Mouse (Mus musculus) heart, embryonic 13.5 days (tissue): ENCODE results near the gene Atp8b4. TPM values are rescaled to one million over a fixed set of nuclear protein-coding genes. Genes with fewer than 3 reads are reported as not detected.
"Not testable (repeated sequence)": the region's sequence is repeated elsewhere in the genome, so short reads cannot be mapped to it uniquely, and the experiment has no call there.

Experiments used
- ATAC-seq: fragments of 200-750 bp; cut with Nextera tagmentation; 2 replicates; pipeline ENCODE4 v1.8.0; 2017; ENCODE audit warnings: moderate TSS enrichment; ENCODE audit not compliant: insufficient number of reproducible peaks, low FRiP score, low TSS enrichment; ENCODE audit errors: extremely low read depth
- H3K27ac ChIP-seq: fragments of 300-500 bp; sonication (generic); replicated peaks from 2 replicates; pipeline ENCODE4 v1.5.1; 2015; ENCODE audit warnings: moderate library complexity, mild to moderate bottlenecking, inconsistent platforms
- H3K27me3 ChIP-seq: fragments of 300-500 bp; sonication (generic); replicated peaks from 2 replicates; pipeline ENCODE4 v1.6.1; 2015; ENCODE audit warnings: mild to moderate bottlenecking, inconsistent platforms
- H3K36me3 ChIP-seq: fragments of 300-500 bp; sonication (generic); 2 replicates; pipeline ENCODE4 v1.6.1; 2015; ENCODE audit warnings: mild to moderate bottlenecking, inconsistent platforms
- H3K4me1 ChIP-seq: fragments of 300-500 bp; sonication (generic); 2 replicates; pipeline ENCODE4 v1.6.1; 2015; ENCODE audit warnings: inconsistent platforms
- H3K4me2 ChIP-seq: fragments of 300-500 bp; sonication (generic); 2 replicates; pipeline ENCODE4 v1.6.1; 2015; ENCODE audit warnings: inconsistent platforms, mild to moderate bottlenecking, moderate library complexity
- H3K4me3 ChIP-seq: fragments of 300-500 bp; sonication (generic); 2 replicates; pipeline ENCODE4 v1.5.1; 2015; ENCODE audit warnings: moderate library complexity, mild to moderate bottlenecking, inconsistent platforms
- H3K9ac ChIP-seq: fragments of 300-500 bp; sonication (generic); 2 replicates; pipeline ENCODE4 v1.6.1; 2015; ENCODE audit warnings: inconsistent platforms, mild to moderate bottlenecking, moderate library complexity
- H3K9me3 ChIP-seq: fragments of 300-500 bp; sonication (generic); 2 replicates; pipeline ENCODE4 v1.6.1; 2016; ENCODE audit warnings: inconsistent platforms
- WGBS: fragments of 180-500 bp; shearing (Covaris S2); methylation state at CpG from one replicate; pipeline ENCODE4 v1.1.7; 2015; ENCODE audit warnings: mixed read lengths; 5-methylcytosine and 5-hydroxymethylcytosine counted together
- polyA plus RNA-seq: library from polyadenylated mRNA; unstranded; fragments of >200 nt; fragmentation: Nextera tagmentation; extraction: Ambion mirVana; gene quantifications from 2 replicates; pipeline ENCODE4 v1.2.1, GENCODE M21; 2015

Gene Atp8b4
- polyA plus RNA-seq: 0.18 and 0.27 TPM in 2 replicates

DNA sequence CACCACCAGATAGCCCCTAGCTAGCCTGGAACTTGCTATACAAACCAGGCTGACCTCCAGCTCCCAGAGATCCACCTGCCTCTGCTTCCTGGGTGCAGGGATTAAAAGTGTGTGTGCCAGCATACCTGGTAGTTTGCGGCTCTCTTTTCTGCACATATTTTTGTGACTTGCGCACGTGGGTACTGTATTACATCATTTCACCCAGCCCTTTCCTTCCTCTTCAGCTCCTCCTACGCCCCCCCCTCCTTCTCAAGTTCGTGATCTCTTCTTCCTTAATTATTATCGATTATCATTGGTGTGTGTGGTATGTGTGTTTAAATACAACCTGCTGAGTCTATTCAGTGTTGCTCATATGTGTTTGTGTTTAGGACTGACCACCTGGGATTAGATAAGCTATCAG is at the start of gene Atp8b4:
TSS of gene Atp8b4 (minus strand) at position 154 of the 400 bp plus-strand sequence.
- 78% methylated on average over 6 of the region's 6 CpGs for WGBS

DNA sequence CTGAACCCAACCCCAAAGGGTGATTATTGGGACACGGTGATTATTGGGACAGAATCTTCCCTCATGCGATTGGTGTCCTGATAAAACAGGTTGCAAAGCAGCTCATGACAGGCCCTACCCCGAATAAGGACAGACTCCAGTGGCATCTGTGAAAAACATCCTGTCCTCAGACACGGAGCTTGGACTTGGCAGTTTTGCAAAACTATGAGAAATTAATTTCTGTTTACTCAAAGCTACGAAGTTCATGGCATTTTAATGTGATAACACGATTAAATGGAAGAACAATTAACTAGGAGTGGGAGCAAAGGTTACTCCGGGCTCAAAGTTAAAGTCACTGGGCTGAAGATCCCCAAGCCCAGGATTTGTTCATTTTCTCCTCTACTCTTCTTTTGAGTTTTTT is 49.2 kb upstream of the Atp8b4 start:
- no peak overlapping the region for H3K4me3 ChIP-seq
- H3K27ac ChIP-seq: no peak overlapping the region
- peaks cover 13% of the 10 kb centered on the region for H3K4me1 ChIP-seq
- H3K27me3 ChIP-seq: peaks cover 48% of the 10 kb centered on the region
- no peaks in the 10 kb centered on the region for H3K9me3 ChIP-seq
- WGBS: 68% methylated on average over 7 of the region's 7 CpGs
- no peak for ATAC-seq
- no peak overlapping the region for H3K4me2 ChIP-seq
- no peaks in the 10 kb centered on the region for H3K36me3 ChIP-seq
- no peak overlapping the region for H3K9ac ChIP-seq

More for the DNA sequence above, at the start of gene Atp8b4:
- H3K27me3 ChIP-seq: no peaks in the 10 kb centered on the region
- no peaks in the 10 kb centered on the region for H3K9me3 ChIP-seq
- H3K4me3 ChIP-seq: no peak within 1 kb of the TSS
- no peak for ATAC-seq
- no peak within 1 kb of the TSS for H3K27ac ChIP-seq
- H3K4me2 ChIP-seq: no peak within 1 kb of the TSS
- no peaks in the 10 kb centered on the region for H3K4me1 ChIP-seq
- no peaks in the 10 kb centered on the region for H3K36me3 ChIP-seq
- H3K9ac ChIP-seq: no peak within 1 kb of the TSS

DNA sequence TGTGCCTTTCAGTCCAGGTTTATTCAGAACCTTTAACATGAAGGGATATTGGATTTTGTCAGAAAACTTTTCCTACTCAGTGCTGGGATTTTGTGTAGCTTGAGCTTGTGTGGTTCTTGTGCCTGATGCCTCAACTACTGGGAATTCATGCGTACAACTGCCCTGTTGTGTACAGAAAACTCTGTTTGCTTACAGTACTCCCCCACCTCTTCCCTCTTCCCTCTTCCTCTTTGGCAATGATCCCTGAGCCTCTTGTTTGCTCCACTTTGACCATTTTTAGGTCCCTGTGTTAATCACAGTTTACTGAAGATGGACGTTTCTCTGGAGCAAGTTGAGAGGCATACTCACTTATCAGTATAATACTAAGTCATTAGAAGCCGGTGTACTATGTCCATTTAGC is 45.9 kb upstream of the Atp8b4 start:
- ATAC-seq: no peak
- 65% methylated on average over 3 of the region's 3 CpGs for WGBS
- no peak overlapping the region for H3K27ac ChIP-seq
- no peak overlapping the region for H3K4me2 ChIP-seq
- no peaks in the 10 kb centered on the region for H3K36me3 ChIP-seq
- no peak overlapping the region for H3K9ac ChIP-seq
- peaks cover 18% of the 10 kb centered on the region for H3K27me3 ChIP-seq
- H3K4me1 ChIP-seq: no peaks in the 10 kb centered on the region
- no peaks in the 10 kb centered on the region for H3K9me3 ChIP-seq
- H3K4me3 ChIP-seq: no peak overlapping the region

DNA sequence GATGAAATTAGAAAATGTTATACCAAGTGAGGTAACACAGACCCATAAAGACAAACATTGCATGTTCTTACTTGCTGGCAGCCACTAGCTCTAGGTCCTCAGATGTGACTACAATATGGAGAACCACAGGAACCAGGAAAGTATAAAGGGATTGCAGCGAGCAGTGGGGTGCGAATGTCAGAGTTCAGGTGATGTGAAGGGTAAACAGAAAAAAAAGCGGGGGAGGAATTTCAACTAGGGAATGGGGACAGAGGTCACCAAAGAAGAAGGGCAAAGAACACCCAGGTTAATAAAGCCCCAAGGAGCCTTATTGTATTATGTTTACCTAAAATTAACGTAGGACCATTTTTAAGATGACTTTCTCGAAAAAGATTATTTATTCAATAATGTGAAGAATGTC is 44.8 kb upstream of the Atp8b4 start:
- Histone ChIP-seq H3K4me3 (no peak overlapping the region), H3K4me2 (no peak overlapping the region), H3K36me3 (no peaks in the 10 kb centered on the region), H3K27me3 (peaks cover 7% of the 10 kb centered on the region), H3K27ac (no peak overlapping the region), H3K9ac (no peak overlapping the region), H3K9me3 (no peaks in the 10 kb centered on the region), H3K4me1 (peaks cover 5% of the 10 kb centered on the region; the same call in 1 of the 2 replicates)
- ATAC-seq: no peak
- WGBS: 62% methylated on average over 5 of the region's 5 CpGs

DNA sequence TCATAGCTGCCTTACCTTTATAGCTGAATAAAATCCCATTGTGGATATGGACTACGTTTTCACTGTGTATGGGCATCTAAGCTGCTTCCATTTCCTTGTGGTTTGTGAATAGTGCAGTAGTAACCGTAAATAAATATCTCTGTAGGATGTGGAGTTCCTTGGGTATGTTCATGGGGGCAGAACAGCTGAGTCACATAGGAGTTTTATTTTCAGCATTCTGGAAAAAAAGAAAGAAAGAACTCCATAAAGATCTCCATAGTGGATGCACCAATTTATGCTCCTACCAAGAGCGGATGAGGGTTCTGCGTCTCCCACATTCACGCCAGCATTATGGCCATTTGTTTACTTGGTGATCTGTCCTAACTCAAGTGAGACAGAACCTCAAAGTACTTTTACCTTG is 41.7 kb upstream of the Atp8b4 start:
- Histone ChIP-seq H3K4me1 (peaks cover 5% of the 10 kb centered on the region; the same call in 1 of the 2 replicates), H3K4me2 (no peak overlapping the region), H3K27ac (no peak overlapping the region), H3K9me3 (no peaks in the 10 kb centered on the region), H3K27me3 (0 out of 2 replicates have a peak, but pooled peaks cover 3% of the 10 kb centered on the region), H3K4me3 (no peak overlapping the region), H3K9ac (no peak overlapping the region), H3K36me3 (no peaks in the 10 kb centered on the region)
- no peak for ATAC-seq
- WGBS: 85% methylated on average over 5 of the region's 5 CpGs

DNA sequence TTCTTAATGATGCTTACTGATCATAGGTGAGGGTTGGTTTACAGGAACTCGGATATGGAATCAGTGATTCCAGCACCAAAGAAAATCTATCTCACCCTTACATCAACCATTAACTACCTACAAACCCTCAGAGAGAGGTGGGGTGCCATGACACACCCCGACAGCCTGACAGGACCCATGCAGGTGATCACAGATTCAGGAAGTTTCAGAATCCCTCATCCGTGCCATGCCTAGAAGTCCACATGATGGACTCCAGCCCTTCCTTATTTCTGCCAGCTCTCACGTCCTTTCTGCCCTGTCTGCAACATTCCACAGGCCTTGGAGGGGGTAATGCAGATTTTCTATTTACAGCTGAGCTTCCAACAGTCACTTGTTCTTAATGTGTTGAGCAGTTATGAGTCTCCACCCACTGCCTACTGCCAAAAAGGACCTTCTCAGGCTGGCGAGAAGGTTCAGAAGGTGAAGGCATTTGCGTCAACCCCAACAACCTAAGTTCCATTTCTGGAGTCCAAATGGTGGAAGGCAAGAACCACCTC is 40.0 kb upstream of the Atp8b4 start:
- H3K27me3 ChIP-seq: 0 out of 2 replicates have a peak, but pooled peaks cover 3% of the 10 kb centered on the region
- H3K9ac ChIP-seq: no peak overlapping the region
- peaks cover 5% of the 10 kb centered on the region; the same call in 1 of the 2 replicates for H3K4me1 ChIP-seq
- H3K9me3 ChIP-seq: no peaks in the 10 kb centered on the region
- H3K27ac ChIP-seq: no peak overlapping the region
- no peaks in the 10 kb centered on the region for H3K36me3 ChIP-seq
- WGBS: 58% methylated on average over 6 of the region's 6 CpGs
- H3K4me3 ChIP-seq: no peak overlapping the region
- H3K4me2 ChIP-seq: no peak overlapping the region
- no peak for ATAC-seq

DNA sequence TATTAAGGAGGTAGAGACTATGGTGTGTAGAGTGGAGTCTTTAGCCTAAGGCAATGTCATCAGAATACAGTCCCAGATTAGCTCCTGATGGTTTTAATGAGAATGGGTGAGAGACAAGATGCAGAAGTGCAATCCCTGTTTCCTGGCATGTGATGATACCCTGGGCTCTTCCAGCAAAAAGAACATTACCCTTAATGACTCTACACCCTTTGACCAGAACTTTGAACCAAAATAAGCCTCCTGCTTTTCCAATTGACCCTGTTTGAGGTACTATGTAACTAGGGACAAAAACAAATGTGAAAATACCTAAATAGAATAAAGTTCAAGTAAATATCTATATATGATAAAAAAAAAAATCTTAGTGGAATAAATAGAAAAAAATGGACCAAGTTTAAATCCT is 37.2 kb upstream of the Atp8b4 start:
- Histone ChIP-seq H3K9me3 (no peaks in the 10 kb centered on the region), H3K27ac (no peak overlapping the region), H3K4me3 (no peak overlapping the region), H3K4me2 (no peak overlapping the region), H3K27me3 (0 out of 2 replicates have a peak, but pooled peaks cover under 1% of the 10 kb centered on the region), H3K4me1 (peaks cover 5% of the 10 kb centered on the region; the same call in 1 of the 2 replicates), H3K36me3 (no peaks in the 10 kb centered on the region), H3K9ac (no peak overlapping the region)
- ATAC-seq: no peak

DNA sequence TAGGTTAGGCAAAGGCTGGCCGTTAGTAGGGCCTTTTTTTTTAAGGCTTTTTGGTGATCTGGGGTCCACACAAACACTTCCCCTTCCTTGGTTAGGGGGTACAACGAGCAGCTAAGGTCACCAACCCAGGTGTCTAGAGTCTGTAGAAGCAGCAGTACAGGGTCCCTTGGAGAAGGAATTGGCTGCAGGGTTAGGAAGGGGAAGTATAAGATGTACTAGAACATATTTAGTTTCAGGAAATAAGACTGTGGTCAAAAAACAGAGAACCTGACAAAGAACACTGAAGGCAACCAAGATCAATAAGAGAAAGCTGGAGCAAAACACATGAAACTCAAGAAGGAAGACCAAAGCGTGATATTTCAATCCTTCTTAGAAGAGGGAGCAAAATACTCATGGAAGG is 30.1 kb upstream of the Atp8b4 start:
- Histone ChIP-seq H3K4me3 (no peak overlapping the region), H3K9me3 (no peaks in the 10 kb centered on the region), H3K9ac (no peak overlapping the region), H3K36me3 (no peaks in the 10 kb centered on the region), H3K4me2 (no peak overlapping the region), H3K27me3 (no peaks in the 10 kb centered on the region), H3K27ac (no peak overlapping the region), H3K4me1 (0 out of 2 replicates have a peak, but pooled peaks cover 3% of the 10 kb centered on the region)
- ATAC-seq: no peak
- WGBS: 77% methylated on average over 3 of the region's 3 CpGs

DNA sequence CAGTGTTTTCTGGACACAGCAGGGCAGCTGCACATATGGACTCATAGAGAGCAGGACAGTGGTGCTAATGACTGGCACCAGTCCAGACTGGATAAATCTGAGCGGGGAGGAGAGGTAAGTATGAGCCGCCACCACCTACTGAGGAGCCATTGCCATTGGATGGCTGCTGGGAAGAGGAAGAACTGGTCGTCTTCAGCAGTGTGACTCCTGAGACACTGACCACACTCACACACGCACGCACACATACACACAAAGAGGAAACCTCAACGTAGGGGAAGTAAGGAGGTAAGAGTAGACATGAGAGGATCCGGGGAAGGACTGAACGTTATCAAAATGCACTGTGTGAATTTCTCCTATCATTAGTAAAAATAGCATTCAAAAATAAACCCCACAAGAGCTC is 27.0 kb upstream of the Atp8b4 start:
- H3K4me3 ChIP-seq: no peak overlapping the region
- 69% methylated on average over 8 of the region's 8 CpGs for WGBS

DNA sequence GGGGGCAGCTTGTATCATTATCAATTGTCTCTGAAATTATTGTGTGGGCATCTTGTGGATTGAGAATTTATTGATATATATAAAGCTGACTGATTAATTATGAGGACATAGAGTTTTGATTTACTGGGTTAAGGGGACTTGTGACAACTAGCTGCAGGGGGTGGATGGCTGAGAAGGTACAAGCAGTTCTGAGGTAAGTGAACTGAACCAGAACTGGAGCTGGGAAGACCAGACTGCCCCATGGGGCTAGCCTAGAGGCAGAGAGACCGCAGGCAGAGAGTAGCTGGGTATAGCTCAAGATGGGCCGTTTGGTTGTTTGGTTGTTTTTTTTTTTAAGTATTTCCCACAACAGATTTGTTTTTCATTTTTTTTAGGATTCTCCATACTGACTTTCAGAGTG is 23.8 kb upstream of the Atp8b4 start:
- Histone ChIP-seq H3K36me3 (no peaks in the 10 kb centered on the region), H3K9ac (no peak overlapping the region), H3K9me3 (no peaks in the 10 kb centered on the region), H3K4me3 (no peak overlapping the region), H3K27me3 (no peaks in the 10 kb centered on the region), H3K27ac (no peak overlapping the region), H3K4me2 (no peak overlapping the region), H3K4me1 (peaks cover 7% of the 10 kb centered on the region)
- ATAC-seq: no peak
- WGBS: 70% methylated on average over 2 of the region's 2 CpGs

More for the DNA sequence above, 27.0 kb upstream of the Atp8b4 start:
- H3K36me3 ChIP-seq: no peaks in the 10 kb centered on the region
- H3K9me3 ChIP-seq: no peaks in the 10 kb centered on the region
- H3K4me1 ChIP-seq: 0 out of 2 replicates have a peak, but pooled peaks cover 3% of the 10 kb centered on the region
- no peak overlapping the region for H3K27ac ChIP-seq
- no peak overlapping the region for H3K9ac ChIP-seq
- H3K4me2 ChIP-seq: no peak overlapping the region
- H3K27me3 ChIP-seq: no peaks in the 10 kb centered on the region
- ATAC-seq: no peak

DNA sequence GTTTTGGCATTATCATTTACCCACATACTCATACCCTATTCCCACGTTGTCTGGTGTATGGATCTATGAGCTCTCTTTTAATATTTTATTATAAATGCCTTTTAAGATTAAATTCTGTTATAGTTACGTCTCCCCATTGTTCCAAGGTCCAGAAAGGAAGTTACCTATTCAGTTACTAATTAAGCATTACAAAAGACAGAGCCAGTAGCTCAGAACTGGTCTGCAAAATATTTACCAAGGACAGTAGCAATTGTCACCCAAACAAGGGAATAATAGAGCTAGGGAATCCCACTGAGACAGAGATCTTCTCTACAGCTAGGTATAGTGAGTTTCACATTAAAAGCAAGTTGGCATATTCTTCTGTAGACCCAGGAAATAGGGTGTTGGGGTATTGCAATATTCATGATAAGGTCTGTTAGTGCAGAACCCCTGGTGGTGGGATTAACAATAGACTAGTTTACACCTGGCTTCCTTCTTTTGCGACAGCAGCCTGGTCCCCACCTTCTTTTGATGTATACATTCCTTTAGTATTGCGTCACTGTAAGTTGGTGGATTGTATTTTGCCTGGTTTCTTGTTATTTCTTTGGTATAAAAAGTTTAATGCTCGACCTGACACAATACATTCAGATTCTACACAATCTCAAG is 22.7 kb upstream of the Atp8b4 start:
- not testable (repeated sequence) for H3K4me2 ChIP-seq, H3K9me3 ChIP-seq, H3K4me1 ChIP-seq, H3K27me3 ChIP-seq, H3K36me3 ChIP-seq, H3K4me3 ChIP-seq, H3K27ac ChIP-seq, H3K9ac ChIP-seq, ATAC-seq
- WGBS: 56% methylated on average over 5 of the region's 5 CpGs

DNA sequence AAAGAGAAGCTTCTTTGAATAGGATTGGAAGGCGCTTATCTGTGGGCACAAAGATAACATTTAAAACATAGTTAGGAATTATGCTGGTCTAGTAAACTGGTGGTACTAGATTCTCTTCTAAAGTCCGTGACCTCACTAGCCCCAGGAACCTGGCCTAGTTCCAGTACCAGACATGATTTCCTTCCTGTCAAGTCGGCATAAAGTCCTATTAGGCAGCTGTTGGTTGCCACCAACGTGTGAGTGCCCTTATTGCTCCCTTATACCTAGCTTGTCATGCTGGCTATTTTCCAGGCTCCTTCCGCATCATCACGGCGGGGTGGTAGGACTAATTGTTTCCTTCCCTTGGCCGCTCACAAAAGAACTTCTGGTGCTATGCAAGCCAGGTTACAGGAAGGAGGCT is 21.6 kb upstream of the Atp8b4 start:
- no peaks in the 10 kb centered on the region for H3K36me3 ChIP-seq
- no peak overlapping the region for H3K9ac ChIP-seq
- 69% methylated on average over 8 of the region's 8 CpGs for WGBS
- no peak overlapping the region for H3K27ac ChIP-seq
- H3K27me3 ChIP-seq: no peaks in the 10 kb centered on the region
- H3K4me1 ChIP-seq: peaks cover 7% of the 10 kb centered on the region
- H3K9me3 ChIP-seq: no peaks in the 10 kb centered on the region
- H3K4me2 ChIP-seq: no peak overlapping the region
- H3K4me3 ChIP-seq: no peak overlapping the region
- no peak for ATAC-seq
